Mouse (Mus musculus) retina, postnatal 7 days (tissue): Measurements from ENCODE around the gene Mapk10.

ENCODE experiments used
- DNase-seq: peaks from one replicate; pipeline ENCODE4 v3.0.0-alpha.2; 2012; ENCODE audit warnings: low read depth, low spot score

The Mapk10 gene

DNA sequence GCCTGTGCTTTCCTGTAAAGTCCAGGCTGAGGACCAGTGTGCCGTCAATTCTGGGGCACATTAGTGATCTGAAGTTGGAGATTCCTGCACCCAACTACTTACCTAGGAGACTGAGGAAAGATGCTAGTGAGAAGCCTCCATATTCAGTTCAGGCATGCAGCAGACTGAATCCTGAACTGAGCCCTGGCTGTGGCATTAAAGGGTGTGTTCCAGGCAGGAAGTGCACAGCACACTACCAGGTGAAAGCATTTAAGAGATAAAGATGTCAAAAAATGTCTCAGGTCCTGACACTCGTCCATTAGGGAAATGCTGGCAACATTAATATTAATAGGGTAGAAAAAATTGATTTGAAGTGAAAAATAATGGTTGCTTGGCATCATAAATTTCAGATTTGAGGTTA is 44.4 kb downstream of the Mapk10 start:
- no peak for DNase-seq

DNA sequence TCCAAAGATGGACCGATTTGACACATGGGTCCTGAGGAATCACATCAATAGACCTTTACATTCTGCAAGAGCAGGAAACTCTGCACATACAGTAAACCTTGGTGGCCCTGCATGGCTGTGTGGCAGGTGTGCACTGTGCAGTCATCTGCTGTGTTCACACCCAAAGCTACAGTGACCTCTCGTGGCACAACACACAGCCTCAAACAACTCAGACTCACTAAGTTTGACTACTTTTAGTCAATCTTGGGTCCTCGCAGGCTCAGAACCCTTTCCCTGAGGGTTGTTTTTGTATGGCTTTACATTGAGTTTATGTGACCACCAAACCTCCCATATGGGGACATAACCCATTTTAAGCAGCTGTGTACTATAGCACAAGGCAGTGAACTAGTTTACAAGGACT is 47.1 kb downstream of the Mapk10 start:
- DNase-seq, result no peak

DNA sequence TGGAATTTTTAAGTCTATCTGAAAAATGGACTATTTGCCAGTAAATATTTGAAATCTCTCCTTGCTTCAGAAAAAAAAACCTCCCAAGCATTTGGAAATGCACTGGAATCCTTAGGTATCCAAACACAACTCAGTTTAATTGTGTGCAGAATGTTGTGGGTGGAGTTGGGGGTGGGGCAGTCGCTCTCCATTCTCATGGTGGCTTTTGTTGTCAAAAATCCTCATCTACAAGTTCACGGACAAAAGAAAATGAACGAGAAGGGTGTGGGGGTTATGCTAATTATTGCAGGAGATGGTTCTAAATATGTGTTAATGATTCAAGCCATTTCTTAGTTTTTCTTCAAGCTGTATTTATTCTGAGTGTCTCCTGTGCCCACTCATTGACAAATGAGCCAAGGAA is 49.6 kb downstream of the Mapk10 start:
- no peak for DNase-seq

DNA sequence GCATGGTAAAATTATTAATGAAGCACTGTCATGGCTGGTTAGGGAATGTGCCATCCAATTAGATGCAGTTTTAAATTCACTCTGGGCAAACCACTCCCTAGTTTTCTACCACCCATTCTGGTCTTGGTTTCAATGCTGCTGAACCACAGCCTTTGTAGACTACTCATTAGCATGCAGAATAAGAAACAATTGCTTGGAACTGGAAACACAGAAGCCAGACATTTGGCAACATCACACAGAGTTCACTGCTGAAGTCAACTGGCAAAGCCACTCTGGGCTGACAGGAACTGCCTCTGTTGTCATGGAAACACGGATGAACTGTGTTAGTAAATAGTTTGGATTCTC is 50.0 kb downstream of the Mapk10 start:
- no peak for DNase-seq

DNA sequence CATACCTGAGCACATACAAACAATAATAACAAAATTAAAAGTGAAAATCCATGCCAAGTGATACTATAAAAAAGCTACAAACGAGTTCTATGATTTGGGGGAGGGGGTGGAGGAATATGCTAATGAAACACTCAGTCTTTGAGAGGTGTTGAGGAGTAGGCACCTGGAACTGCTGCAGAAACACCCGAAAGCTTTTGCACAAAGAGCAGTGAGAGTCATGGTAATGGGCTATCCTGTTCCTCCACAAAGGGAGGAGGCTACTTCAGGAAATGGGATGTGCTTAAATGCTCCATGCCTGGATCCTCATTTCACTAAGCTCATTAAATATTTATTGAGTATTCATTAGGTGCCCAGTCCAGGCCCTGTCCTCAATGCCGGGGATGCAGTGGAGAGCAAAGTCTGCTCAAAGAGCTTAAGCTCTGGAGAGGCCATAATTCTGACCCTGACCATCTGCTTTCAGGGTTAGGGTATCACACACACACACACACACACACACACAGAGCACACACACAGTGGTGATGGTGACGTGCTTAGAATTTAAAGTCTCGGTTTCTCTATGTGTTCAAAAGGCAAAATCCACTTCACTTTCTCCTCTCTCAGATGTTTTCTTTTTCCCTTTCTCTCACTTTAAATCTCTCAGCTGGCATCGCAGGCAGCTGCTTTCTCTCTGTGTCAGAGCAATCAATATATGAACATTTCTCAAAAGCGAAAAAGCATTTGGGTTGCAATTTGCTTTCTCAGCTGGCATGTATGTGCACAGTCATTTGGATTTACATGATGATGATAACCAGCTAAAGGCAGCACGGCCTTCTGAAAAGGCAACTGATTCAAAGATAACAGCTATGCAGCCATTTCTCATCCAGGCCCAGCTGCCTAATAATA is 50.6 kb downstream of the Mapk10 start:
- no peak for DNase-seq

DNA sequence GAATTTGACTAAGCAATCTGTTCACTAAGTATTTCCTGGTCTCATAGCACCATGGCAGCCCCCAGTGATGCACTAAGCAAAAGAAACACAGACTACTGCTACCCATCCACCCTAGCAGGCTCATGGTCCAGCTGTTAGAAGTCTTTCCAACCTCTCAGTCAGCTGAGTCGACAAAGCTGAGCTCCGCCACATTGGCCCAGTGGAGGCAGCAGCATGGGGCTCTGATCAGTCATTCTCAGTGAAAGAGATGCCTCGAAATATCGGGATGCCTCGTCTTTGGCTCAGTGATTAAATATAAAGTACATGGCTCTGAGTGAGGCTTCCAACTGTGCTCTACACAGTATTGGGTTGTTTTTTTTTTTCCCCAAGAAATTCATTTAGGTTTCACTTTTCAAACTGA is 70.2 kb downstream of the Mapk10 start:
- no peak for DNase-seq

DNA sequence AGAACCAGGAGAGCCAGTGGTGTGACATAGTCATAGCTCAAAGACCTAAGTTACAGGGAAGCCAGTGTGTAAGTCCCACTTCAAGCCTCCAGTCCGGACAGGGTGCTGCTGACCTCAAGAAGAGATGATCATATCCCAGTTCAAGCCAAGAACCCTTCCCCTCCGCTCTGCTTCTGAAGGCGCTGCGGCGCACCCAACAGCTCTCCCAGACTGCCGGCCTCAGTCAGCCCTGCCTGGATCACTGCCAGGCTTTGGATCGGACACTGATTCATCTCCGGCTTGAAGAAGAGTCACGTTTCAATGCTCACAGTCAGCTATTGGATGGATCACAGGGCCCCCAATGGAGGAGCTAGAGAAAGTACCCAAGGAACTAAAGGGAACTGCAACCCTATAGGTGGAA is 76.3 kb downstream of the Mapk10 start:
- DNase-seq, result no peak

DNA sequence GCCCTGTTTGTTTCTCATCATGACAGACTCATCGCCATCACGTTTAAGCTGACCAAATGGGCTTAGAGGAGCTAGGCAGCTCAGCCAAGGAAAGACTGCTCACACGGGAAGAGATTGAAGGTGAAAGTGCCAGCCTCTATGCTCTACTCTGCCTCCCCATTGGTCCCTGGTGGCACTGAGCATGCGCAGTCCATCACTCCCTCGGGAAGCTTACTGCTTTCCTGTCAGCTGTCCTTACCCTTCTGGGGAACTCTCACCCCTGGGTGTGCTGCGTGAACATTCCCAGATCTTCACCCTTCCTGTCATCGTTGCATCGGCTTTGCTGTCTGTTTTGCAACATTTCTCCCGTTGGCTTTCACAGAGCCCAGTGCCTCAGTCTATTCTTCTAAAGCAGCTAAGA is 77.5 kb downstream of the Mapk10 start:
- no peak for DNase-seq

DNA sequence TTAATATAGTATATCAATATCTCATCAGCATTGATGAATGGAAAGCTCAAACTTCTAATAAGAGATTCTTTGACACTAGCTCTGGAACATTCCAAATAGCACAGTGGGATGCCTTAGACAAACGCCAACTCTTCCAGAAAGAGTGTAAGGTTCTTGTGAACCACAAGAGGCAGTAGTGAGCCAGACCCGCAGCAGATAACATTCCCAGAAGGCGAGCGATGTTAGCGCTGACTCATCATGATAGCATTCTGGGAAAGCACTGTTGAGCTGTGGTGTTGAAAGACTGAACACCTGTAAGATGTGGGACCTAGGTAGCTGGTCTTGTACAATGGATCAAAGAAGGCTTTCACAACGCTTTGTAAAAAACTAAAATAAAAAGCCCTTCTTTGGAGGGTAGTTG is 78.3 kb downstream of the Mapk10 start:
- no peak for DNase-seq

DNA sequence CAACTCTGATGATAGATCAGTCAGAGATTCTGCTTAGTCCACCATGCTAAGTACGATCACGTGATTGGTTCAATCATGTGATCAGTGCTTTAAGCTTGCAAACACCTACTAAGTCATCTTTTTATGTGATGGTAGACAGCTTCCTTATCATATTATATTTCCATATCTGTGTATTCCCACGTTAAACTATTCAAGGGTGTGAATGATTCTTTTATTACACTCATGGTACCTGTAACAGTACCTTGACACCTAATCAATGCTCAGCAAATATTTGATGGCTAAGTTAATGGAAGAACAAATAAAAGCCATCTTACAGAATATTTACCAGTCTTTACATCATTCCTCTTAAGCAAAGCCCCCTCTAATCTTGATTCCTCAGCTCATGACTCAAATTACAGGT is 91.5 kb downstream of the Mapk10 start:
- DNase-seq, result no peak

DNA sequence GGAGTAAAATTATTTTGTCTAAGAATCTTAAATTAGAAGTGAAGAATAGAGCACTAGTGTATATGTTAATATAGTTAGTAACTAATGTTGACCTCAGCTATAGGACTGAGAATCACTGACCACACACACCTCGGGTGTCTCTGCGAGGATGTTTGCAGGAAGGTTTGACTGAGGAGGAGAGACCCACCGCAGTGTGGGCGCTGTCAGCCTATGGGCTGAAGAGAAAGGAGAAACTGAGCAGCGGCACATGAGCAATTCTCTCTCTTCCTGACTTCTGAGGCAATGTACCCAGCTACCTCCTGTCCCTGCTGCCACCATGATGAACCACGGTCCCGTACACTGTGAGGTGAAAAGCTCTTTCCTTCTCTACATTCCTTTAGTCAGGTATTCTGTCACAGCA is 95.6 kb downstream of the Mapk10 start:
- DNase-seq, result no peak

DNA sequence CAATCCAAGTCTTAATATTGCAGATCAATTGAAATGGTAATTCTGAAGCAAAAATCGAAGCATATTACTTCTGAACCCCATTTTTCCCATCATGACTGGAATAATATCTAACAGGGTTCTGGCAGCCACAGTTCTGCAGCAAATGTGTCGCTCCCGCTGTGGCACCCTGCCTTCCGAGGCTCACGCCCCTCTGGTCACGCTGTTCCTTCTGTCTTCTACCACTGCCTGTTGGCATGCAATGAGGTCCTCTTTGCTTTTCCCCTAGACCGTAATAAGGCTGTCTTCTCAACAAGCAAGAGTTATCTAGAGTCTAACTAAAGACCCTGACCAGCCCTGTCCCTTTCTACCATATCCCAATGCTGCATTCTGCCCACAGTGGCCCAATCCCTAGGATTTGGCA is 98.7 kb downstream of the Mapk10 start:
- DNase-seq, result no peak

DNA sequence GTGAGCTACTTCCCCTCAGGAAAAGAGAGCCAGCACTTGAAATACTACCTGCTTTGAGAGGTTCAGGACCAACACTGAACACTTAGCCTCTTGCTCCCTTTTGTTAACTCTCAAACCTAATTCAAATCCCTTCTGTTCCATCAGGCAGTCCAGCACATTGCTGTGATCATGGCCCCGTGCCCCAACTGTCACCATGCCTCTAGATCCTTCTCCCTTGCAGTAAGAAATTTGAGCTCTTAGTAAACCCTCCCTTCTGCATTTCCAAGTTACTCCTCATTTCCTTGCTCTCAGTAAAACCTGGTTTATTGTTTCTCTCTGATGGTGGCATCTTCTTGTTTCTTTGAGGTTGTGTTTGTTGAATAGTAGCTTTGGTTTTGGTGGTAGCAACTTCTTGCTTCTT is 101.7 kb downstream of the Mapk10 start:
- DNase-seq, result no peak

DNA sequence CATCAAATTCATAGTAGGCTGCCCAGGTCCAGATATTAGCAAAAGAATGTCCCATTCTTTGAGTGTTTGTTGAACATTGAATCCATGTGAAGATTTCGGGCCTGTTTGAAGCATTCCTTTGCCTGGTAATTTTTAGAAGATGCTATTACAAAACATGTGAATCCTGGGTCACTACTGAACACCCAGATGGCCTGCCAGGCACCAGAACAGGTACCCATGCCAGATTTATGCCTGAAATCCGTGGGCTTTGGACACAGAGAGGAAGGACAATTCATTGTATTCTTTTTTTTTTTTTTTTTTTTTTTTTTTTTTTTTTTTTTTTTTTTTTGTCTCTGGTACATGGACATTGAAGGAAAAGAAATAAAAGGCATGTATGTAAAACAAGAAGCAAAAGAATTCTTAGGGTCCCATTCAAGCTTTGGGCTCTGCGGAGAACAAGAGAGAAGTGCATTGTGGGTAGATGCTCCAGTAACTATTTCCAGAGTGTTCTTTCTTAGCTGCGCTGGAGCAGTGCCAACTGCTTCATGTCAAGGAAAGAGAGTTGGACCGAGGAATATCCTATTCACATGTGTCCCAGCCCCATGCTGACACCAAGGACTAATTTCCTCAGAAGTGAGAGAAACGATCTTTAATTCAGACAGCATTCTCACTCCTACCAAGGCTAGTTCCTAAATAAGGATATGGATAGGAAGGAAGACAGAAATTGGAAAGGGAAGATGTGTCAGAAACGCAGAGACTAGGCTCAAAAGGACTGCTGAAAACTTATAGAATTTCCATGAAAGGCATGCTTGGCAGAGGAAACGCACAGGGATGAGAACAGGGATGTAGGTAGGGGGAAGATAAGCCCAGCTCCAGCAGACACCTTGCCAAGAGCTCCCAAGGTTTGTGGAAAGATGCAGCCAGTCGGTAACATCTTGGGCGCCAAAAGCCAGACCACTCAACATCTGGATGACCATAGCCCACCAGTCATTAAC is 105.4 kb downstream of the Mapk10 start:
- DNase-seq, result no peak

DNA sequence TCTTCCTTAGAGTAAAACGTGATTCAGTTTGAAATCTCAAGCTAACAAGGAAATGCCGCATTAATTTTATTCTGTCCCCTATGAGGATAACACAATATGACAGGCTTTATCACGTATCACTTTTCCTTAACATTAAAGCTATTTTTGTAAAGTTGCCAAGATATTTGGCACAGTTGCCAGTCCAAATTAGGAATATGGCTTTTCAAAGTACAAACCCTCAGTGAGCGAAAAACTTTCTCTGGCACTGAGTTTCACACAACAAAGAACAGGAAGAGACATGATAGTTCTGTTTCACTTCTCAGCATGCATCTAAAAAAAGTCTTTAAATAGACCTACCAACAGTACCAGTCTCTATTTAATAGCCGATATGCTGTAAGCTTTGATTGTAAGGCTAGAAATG is 107.1 kb downstream of the Mapk10 start:
- DNase-seq, result no peak

DNA sequence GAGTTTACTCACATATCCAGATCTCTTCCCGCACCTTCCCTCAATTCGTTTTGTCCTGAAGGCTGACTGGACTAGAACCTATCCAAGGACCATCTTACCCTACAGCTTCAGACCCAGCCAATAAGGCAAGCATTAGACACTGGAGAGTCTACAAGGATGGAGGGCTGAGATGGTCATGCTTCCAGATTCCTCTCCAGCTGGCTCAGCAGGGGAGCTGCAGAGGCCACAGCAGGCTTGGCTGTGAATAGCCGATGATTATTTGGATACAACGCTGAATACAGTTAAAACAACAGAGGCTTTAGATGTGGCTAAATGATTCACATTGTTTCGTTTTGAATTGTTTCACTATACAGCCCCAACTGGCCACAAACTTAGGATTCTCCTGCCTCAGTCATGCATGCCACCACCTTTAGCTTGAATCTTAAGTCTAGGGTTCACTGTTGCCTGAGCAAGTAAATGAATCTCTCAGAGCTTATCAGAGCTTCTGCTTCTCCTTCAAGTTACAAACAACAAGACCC is 108.2 kb downstream of the Mapk10 start:
- no peak for DNase-seq

DNA sequence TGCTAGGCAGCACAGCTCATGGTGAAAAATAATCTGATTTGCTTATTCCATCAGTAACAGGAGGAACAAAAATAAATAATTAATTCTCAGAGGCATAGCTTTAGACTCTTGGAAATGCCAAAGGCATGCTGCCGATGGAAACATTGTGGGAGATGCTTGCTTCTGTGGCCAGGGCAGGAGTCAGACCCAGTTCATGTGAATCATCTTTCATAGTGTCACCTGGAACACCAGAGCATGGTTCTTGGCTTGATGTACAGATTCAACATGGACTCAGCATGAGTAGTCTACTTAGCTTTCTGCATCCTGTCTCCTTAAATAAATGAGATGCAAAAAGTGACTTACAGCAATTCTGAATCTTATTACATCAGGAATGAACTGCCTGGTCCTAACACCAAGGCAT is 109.0 kb downstream of the Mapk10 start:
- DNase-seq, result no peak

DNA sequence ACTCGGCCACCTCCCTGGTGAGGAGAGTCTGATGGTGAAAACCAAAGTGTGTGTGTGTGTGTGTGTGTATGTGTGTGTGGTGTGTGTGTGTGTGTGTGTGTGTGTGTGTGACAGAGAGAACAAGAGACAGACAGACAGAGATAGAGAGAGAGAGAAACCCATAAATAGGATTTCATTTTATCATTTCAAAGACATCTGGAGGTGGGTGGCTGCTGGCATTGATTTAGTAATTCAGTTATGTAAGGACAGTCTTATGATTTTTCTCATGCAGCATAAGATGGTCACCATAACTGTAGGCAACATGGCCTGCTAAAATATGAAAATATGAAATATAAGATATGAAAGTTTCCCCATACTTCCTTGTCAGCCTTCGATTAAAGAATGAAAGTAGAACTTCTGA is 117.0 kb downstream of the Mapk10 start:
- no peak for DNase-seq

DNA sequence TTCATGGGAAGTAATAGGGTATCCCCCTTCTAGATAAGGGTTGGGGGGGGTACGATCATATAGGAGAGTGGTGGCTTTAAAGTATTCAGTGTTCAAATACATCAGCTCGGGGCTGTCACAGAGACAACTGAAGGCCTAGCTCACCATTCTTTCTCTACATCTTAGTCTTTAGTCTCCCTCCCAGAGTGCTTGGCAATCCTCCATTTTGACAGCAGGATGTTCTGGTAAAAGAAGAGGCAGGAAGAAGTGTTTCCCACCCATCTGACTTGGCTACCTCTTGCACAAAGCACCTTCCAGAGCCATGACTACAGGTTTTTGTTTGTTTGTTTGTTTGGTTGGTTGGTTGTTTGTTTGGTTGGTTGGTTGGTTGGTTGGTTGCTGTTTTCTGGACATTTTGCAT is 125.3 kb downstream of the Mapk10 start:
- no peak for DNase-seq

DNA sequence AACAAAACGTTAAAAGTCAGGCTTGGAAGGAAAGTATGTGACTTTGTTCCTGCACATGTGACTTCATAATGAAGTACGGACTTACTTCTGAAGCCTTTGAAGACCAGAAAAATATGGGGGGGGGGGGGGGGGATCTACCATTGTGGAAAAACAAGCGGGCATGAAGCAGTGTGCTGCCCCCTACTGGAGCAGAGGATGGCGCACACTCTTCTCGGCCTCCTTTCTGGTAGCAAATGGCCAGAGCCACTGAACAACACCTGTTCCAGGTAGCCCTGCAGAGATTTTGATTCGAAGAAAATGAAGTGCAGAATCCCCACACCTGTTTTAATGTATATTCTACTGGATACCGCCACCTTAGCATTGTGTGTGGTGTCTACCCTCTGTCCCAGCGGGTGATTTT is 135.7 kb downstream of the Mapk10 start:
- no peak for DNase-seq

DNA sequence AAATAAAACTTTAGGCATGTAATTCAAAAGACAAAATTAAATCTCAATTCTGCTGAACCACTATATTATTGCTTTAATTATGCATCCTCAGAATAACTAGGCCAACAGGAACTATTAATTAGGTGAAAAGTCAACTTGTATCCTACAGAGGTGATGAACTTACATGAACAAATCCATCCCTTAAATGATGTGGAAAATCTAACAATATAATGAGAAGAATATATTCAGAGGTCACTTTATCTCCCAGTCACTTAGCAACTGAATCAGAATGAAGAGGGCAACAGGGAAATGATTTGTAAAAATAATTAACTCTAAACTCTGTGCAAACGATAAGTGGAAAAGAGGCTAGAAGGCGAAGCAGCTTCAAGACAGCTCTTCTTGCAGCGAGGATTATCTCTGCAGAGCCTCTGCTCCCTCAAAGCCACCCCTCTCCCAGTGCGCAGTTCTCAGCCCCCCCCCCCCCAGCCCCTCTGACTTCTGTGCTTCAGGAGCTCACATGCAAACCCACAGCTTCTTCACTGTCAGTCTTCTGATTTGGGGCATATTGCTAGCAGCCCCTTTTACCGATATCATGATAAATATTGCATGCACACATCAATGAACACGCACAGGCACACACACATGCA is 138.8 kb downstream of the Mapk10 start:
- DNase-seq, result no peak

DNA sequence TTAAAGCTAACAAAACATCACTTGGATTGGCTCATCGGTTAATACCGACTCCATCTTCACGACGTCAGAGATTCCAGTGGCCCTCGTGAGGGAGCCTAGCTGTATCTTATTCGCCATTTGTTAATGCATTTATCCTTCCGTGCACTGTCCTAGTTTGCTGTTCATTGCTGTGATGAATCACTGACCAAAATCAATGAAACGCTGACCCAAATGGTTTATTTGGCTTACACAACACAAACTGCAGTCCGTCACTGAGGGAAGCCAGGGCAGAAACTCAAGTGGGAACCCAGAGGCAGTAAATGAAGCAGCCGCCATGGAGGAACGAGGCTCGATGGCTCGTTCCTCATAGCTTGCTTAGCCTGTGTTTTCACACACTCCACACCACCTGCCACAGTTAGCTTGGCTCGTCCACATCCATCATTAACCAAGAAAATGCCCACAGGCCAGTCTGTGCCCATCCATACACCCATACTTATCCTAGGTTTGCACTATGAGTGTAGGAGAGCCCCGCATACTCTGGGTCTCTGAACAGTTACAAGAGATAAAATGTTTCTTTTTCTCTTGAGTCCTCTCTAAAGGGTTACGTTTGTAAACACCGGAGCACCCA is 140.0 kb downstream of the Mapk10 start:
- DNase-seq, result no peak
